Mouse (Mus musculus): ENCODE results near the gene Ksr1.

DNA sequence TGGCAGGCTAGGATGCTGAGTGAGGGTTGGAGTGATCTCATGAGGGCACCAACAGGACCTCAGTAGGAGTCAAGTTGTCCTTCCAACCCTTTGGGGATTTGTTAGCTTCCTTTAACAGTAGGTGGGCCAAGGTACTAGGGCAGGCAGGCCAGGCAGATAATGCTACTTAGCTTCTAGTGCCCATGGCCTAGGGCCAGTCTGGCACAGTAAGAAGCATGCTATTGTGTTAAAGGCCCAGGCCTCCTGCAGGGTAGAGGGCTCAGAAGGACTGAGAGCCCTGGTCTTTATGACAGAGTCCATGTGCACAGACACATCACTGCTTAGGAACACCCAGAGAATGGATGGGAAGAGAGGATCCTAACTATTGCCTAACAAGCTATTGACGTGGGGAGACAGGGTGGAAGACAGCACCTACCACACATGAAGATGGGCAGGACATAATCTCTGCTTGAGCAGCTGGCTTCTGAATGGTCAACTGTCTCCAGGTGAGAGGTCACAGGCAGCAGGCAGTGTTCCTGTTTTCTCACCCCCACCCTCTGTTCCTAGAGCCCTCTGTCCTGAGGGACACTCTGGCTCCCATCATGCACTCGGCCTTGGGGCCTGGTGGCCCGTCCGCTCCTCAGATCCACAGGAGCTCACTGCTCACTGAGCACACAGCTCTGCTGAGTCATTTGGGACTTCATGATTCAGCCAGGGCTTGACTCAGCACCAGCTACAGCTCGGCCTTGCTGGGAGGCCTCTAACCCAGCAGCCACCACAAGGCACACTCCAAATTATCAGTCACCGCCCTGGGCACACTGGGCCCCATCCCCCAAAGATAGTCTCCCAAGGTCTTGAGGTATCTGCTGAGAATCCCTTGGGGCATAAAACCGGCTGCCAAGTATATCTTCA lies 74.9 kb downstream of the Ksr1 start:
- TF ChIP-seq POLR2AphosphoS2 (IDR thresholded peaks at IDR 0.05; ENCODE audit: insufficient read length, low read depth) (no peak), USF1 (IDR thresholded peaks at IDR 0.05; ENCODE audit: low read depth) (no peak), MAX (IDR thresholded peaks at IDR 0.05; ENCODE audit: low read depth) (no peak), POLR2A (IDR thresholded peaks at IDR 0.05; ENCODE audit: insufficient read length, low read depth) (no peak), MYOG (IDR thresholded peaks at IDR 0.05; ENCODE audit: control insufficient read depth in 1 of 3, insufficient read depth in 1 of 3, insufficient read length in 2 of 3, low read depth in 2 of 3) (no peak), E2F4 (IDR thresholded peaks at IDR 0.05; ENCODE audit: insufficient read depth) (no peak), SRF (IDR thresholded peaks at IDR 0.05; ENCODE audit: control insufficient read depth, insufficient read length, low read depth) (no peak), TCF3 (IDR thresholded peaks at IDR 0.05; ENCODE audit: insufficient read length, low read depth) (no peak), MYOD1 (IDR thresholded peaks at IDR 0.05; ENCODE audit: control insufficient read depth in 1 of 3, insufficient read length in 2 of 3, low read depth in 2 of 3) (no peak)
